Mouse (Mus musculus): ENCODE results near the gene Aaed1.
"Not testable (repeated sequence)": the region's sequence is repeated elsewhere in the genome, so short reads cannot be mapped to it uniquely, and the experiment has no call there.

The Aaed1 gene

GRCm38 (mm10) chr13:64306078-64306477 is 6.4 kb downstream of the Aaed1 start:
- DNase-seq: peak; percentile 55

GRCm38 (mm10) chr13:64299069-64299468 is 13.4 kb downstream of the Aaed1 start:
- no peak for DNase-seq

GRCm38 (mm10) chr13:64286791-64287190 is 25.7 kb downstream of the Aaed1 start:
- peak; percentile 27 for DNase-seq

- DNase-seq: no peak
These were observed 26.2 kb downstream of the Aaed1 start for GRCm38 (mm10) chr13:64286321-64286720.

- no peak for DNase-seq
These were observed 27.8 kb downstream of the Aaed1 start for GRCm38 (mm10) chr13:64284676-64285075.

- DNase-seq: no peak
These were observed 31.6 kb downstream of the Aaed1 start for GRCm38 (mm10) chr13:64280940-64281339.

- no peak for DNase-seq
These were observed 36.8 kb downstream of the Aaed1 start for GRCm38 (mm10) chr13:64275754-64276127.

- DNase-seq: peak; percentile 86
These were observed 37.4 kb downstream of the Aaed1 start, which contains the start of gene Cdc14b for GRCm38 (mm10) chr13:64274879-64275753. Gene Cdc14b, minus strand, starts transcription at chr13:64275290.

- DNase-seq: peak; percentile 37
These were observed 38.3 kb downstream of the Aaed1 start for GRCm38 (mm10) chr13:64273891-64274844.

- no peak for DNase-seq
These were observed 39.2 kb downstream of the Aaed1 start for GRCm38 (mm10) chr13:64273352-64273751.

- no peak for DNase-seq
These were observed 44.1 kb downstream of the Aaed1 start for GRCm38 (mm10) chr13:64268384-64268783.

- DNase-seq: no peak
These were observed 45.4 kb downstream of the Aaed1 start for GRCm38 (mm10) chr13:64267151-64267550.

- no peak for DNase-seq
These were observed 47.9 kb downstream of the Aaed1 start for GRCm38 (mm10) chr13:64264586-64264985.

GRCm38 (mm10) chr13:64259903-64260302 is 52.6 kb downstream of the Aaed1 start:
- DNase-seq: no peak

- DNase-seq: no peak
These were observed 54.0 kb downstream of the Aaed1 start for GRCm38 (mm10) chr13:64258516-64258821.

GRCm38 (mm10) chr13:64257814-64258515 is 54.5 kb downstream of the Aaed1 start:
- no peak for DNase-seq

- DNase-seq: no peak
These were observed 55.3 kb downstream of the Aaed1 start for GRCm38 (mm10) chr13:64257010-64257813.

GRCm38 (mm10) chr13:64254185-64254584 is 58.3 kb downstream of the Aaed1 start:
- not testable (repeated sequence) for DNase-seq

- no peak for DNase-seq
These were observed 58.8 kb downstream of the Aaed1 start for GRCm38 (mm10) chr13:64253697-64254096.

GRCm38 (mm10) chr13:64252147-64252546 is 60.4 kb downstream of the Aaed1 start:
- DNase-seq: no peak

GRCm38 (mm10) chr13:64250363-64250762 is 62.1 kb downstream of the Aaed1 start:
- DNase-seq: peak; percentile 42

Measured in kidney, postnatal 14 days (tissue).